Mouse (Mus musculus): Measurements from ENCODE around the gene Cdc6.
A peak's percentile ranks its signal among the peaks of the same experiment; 100 is the strongest.

DNA sequence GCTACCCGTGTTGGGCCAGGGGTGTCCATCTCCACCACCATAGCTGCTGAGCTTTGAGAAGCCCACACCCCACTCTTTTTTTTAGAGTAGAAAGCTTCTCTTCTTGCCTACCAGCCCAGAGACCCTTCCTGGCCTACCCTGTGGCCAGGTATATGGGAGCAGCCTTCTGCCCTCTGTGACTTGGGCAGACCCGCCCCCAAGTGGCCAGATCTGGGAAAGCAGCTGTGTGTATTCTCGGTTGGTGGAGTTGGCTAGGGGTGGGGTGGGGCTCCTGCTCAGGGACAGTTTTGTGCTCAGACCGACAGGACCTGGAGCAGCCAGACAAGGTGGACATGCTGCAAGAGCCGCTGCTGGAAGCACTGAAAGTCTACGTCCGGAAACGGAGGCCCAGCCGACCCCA is 64.6 kb downstream of the Cdc6 start:
- peak; percentile 96 for TF ChIP-seq CTCF (IDR thresholded peaks at IDR 0.05; ENCODE audit: extremely low read depth, insufficient read depth, insufficient read length, insufficient replicate concordance)
- TF ChIP-seq POLR2A (IDR thresholded peaks at IDR 0.05; ENCODE audit: low read depth, low read length): no peak
